Mouse (Mus musculus) kidney, adult 2 months (tissue): Measurements from ENCODE around the gene Rgmb.

Source experiments
- CTCF ChIP-seq: fragments of 200-500 bp; conservative IDR thresholded peaks from 2 replicates; pipeline ENCODE4 v1.5.1; 2011; ENCODE audit warnings: low read depth, mild to moderate bottlenecking, control low read depth, low read length, moderate library complexity, mixed read lengths; ENCODE audit not compliant: insufficient read depth, insufficient read length
- POLR2A ChIP-seq: fragments of 200-500 bp; IDR thresholded peaks from one replicate; pipeline ENCODE4 v1.6.1; 2011; ENCODE audit warnings: low read depth, low read length, control low read depth

DNA sequence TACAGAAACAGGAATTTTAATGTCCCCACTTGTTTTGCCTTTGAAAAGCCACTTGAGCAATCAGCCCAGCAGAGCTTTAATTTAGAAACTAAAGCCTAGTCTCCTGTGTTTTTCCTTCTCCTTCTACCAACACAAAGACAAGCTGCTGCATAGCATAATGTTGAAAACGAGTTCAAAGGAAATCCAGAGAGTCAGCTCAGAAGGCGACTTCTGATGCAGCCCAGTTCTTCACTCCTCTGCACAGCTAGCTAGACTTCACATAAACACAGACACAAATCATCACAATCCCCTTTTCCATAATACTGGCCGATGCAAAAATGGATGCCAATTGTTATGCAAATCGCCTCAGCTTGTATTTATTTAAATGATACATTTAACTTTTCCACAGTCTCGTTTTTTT is 1.6 kb upstream of the Rgmb start:
- TF ChIP-seq POLR2A (no peak), CTCF (no peak)
